Mouse (Mus musculus): ENCODE data around the gene Elp5. TPM values are rescaled to one million over a fixed set of nuclear protein-coding genes. Genes with fewer than 3 reads are reported as not detected.
"Not testable (repeated sequence)": the region's sequence is repeated elsewhere in the genome, so short reads cannot be mapped to it uniquely, and the experiment has no call there.

The Elp5 gene
- total RNA-seq, 2 experiments from 2014 or later, result 72.8 to 72.9 TPM

DNA sequence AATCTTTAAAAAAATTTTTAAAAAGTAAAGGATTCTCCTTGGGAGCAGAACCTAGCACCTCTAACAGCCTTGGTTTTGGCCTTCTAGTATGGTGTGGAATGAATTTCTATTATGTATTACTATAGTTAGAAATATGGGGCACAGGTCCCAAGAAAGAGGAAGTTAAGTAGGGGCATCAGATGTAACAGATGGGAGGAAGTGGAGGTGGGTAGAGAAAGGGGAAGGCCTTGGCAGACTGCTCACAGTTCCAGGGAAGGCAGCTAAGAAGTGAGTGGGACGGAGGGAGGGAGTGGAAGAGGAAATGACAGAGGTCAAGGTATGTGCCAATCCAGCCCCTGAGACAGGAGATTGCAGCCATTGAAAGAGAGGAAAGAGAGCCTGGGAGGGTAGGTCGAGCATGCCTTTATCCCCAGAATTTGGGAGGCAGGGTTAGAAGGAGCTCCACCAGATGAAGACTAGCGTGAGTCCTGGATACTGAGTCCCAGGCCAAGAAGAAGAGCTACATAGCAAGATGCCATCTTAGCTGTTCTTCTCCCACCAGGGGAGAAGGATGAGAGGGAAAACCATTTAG lies 51.3 kb downstream of the Elp5 start:
- no peak for TF ChIP-seq CTCF (conservative IDR thresholded peaks at IDR 0.05)
- no peak for DNase-seq (ENCODE audit: low spot score in 2 of 2)
- Histone ChIP-seq H3K27ac (no peak overlapping the region), H3K4me3 (no peak overlapping the region)

DNA sequence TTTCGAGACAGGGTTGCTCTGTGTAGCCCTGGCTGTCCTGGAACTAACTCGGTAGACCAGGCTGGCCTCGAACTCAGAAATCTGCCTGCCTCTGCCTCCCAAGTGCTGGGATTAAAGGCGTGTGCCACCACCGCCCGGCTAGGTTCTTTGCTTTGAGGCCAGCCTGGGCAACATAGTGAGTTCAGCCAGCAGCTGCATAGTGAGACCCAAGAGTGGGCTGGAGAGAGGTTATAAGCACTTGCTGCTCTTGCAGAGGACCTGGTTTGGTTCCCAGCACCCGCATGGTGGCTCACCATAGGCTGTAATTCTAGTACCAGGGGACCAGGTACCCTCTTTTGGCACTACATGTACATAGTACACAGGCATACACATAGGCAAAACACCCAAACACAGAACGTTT lies 52.1 kb downstream of the Elp5 start:
- H3K4me3 ChIP-seq; DNase-seq (ENCODE audit: low spot score in 2 of 2); H3K27ac ChIP-seq: not testable (repeated sequence)

DNA sequence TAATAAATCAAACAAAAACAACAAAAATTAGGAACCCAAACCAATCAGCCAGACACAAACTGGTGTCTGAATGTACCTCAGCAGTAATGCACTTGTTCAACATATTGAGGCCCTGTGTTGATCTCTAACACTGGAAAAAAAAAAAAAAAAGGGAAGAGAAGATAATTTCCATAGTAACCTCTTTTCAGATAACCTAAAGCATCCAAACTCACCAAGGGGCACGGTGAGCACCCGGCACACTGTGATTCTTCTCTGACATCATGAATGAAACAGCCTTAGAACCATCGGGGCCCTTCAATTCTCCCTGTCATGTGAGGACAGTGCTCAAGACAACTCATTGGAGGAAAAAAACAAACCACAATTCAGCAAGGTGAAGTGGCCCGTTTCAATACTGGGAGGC lies 52.6 kb downstream of the Elp5 start:
- H3K27ac ChIP-seq, result no peak overlapping the region
- TF ChIP-seq CTCF (conservative IDR thresholded peaks at IDR 0.05), result no peak
- no peak overlapping the region for H3K4me3 ChIP-seq
- no peak for DNase-seq (ENCODE audit: low spot score in 2 of 2)

DNA sequence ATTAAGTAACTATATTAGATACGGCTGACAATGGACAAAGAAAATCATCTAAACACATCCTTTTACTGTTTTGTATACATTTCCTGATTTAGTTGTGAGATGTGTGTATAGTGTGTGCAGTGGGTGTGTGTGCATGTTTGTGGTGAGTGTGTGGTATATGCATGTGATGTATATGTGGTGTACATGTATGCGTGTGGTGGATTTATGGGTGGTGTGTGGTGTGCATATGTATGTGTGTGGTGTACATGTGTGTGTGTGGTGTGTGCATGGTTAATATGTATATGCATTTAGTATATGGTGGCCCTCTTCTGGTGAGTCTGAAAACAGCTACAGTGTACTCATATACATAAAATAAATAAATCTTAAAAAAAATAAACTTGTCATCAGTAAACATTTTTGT lies 54.8 kb downstream of the Elp5 start:
- DNase-seq (ENCODE audit: low spot score in 2 of 2), result no peak
- H3K27ac ChIP-seq, result no peak overlapping the region
- TF ChIP-seq CTCF (conservative IDR thresholded peaks at IDR 0.05), result 0 out of 2 replicates have a peak, but pooled peaks have one; percentile 5
- no peak overlapping the region for H3K4me3 ChIP-seq

DNA sequence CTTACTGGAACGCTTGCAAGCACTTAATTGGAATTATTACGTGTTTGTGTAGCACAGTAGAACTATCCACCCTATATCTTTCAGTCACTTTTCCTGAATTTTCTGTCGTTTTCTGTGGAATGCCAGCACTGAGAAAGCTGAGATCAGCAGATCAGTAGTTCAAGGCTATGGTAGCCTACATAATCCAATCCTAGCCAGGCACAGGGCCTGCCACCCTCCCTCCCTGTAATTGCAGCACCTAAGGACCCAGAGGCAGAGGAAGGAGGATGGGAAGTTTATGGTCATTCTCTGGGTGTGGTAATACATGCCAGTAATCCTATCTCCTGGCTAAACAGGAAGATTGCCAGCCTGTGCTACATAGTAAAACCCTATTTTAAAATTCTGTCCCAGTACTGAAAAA lies 59.5 kb downstream of the Elp5 start:
- Histone ChIP-seq H3K4me3 (no peak overlapping the region), H3K27ac (no peak overlapping the region)
- no peak for TF ChIP-seq CTCF (conservative IDR thresholded peaks at IDR 0.05)
- no peak for DNase-seq (ENCODE audit: low spot score in 2 of 2)

DNA sequence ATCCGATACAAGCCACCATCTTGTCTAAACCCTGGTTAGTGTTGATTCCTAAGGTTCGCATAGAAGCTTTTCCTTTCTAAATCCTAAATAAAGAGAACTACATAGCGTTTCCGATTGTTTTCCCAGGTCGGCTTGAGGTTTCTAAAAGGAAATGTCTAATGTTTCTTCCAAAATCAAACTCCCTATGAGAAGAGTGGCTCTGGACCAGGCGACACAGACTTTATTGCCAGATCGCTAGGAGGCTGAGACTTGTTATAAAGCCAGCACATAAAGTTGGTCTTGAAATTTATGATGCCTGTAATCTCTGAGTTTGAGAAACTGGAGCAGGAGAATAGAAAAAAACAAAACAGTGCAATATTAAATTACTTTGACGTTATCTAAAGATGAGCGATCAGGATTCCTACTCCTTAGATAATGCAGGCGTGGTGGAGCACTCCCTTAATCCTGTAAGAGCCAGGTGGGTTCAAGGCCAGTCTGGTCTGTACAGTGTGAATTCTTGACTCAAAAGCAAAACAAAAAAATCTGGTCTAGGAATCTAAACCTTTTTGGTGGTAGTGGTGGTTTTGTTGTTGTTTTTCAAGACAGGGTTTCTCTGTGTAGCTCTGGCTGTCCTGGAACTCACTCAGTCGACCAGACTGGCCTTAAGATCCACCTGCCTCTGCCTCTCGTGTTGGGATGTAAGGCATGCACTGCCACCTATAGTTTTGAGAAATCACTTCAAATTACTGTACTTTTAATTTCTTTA lies 60.1 kb downstream of the Elp5 start:
- peak overlapping the region; percentile 96 for H3K27ac ChIP-seq
- DNase-seq (ENCODE audit: low spot score in 2 of 2), result no peak
- peak overlapping the region; percentile 81 for H3K4me3 ChIP-seq

DNA sequence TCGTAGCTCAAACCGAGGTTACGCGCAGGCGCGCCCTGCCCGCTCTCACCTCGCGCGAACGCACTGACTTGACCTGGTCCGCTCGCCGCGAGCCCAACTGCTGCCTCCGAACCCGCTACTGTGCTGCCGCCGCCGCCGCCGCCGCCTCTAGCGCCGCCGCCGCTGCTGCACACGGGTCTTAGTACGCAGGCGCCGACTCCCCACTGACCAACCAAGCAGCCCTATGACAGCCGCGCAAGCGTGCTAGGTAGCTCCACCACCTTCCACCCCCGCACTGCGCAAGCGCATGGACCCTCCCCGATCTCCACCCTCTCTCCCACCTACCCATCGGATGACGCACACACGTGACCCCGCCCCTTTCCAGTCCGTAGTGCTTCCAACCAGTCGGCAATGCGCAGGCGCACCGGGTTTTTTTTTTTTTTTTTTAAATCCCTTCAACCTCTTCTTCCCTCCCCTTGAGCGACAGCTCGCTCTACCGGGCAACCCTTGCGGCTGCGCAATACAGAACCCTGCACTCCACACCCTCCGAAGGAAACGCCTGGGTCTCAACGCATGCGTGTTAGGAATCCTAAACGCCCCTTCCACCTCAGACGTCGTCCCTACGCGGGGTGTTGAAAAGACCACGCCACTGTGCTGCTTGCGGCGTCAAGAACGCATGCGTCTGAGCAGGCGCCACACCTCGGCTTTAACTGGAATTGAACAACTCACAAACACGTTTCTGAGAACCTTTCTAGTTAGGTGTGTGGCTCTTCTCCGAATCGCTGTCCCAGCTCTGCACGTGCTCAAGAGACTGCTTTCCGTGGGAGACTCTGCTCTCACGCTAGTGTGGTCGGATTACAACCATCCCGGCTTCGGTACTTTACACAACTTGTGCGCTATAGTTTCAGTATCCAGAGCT lies 61.0 kb downstream of the Elp5 start, which contains the start of gene Eif5a:
Gene Eif5a, minus strand, starts transcription at position 845 of the 898 bp plus-strand sequence.
- TF ChIP-seq CTCF (conservative IDR thresholded peaks at IDR 0.05), result peak; percentile 81
- peak within 1 kb of the TSS; percentile 96 for H3K27ac ChIP-seq
- H3K4me3 ChIP-seq, result peak within 1 kb of the TSS; percentile 81
- peak; percentile 100 for DNase-seq (ENCODE audit: low spot score in 2 of 2)

More for the DNA sequence above, 60.1 kb downstream of the Elp5 start:
- TF ChIP-seq CTCF (conservative IDR thresholded peaks at IDR 0.05), result peak; percentile 21; the same call in 1 of the 2 replicates

DNA sequence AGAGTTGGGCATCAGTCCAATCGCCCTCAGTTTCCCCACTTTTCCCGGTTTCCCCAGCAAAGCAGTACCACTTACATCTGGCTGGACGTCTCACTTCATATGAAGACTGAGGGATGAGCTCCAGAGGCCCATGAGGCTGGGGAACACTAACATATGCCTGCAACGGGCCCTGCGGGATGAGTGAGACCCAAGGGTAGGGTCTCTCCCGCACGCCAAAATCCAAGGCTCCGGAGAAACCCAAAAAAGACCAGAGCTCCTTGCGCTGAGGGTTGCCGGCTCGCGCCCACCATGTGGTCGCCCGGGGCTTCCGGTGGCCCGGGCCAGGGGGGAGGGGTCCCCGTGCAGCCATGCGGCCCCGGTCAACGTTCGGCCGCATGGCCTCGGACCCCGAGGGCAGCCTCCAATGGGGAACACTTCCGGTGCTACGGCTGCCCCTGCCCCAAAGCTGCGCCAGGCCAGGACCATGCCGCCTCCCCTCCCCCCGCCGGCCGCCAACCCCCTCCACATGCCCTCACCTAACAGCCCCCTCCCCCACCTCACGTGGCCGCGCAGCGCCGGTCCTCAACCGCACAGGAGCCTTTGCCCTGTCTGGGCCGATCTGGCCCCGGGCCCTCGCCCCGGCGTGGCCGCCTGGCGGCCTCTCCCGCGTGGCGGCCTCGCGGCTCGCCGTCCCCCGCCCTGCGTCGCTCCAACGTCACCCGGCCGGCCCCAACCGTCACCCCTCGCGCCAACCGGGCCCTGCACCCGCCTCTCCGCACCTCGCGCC lies 61.9 kb downstream of the Elp5 start:
- TF ChIP-seq CTCF (conservative IDR thresholded peaks at IDR 0.05), result no peak
- no peak for DNase-seq (ENCODE audit: low spot score in 2 of 2)

DNA sequence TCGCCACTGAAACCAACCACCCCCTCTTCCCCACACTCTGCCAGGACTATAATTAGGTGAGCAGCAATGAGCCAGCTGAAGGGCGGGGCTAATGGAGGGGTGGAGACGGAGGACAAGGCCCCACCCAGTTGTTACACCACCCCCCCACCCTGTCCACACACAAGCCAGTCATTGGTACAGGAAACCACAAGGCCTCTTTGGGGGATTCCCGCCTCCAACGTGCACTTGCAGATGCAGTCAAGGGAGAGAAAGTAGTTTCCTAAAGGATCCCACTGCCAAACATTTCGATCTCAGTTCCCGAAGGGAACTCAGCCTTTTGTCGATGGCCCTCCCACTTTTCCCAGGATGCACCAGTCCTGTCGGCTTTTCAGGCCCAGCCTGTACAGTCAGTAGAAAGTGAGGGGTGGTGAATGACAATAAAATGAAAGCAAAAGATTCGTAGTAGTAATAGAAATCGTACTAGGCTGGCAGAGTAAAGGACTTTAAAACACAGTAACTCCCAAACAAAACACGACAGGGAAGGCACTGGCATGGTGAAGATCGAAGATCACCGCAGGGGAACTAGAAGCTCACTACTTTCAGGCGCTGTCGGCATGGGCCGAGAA lies 62.6 kb downstream of the Elp5 start:
- no peak for TF ChIP-seq CTCF (conservative IDR thresholded peaks at IDR 0.05)
- Histone ChIP-seq H3K4me3 (peak overlapping the region; percentile 59), H3K27ac (peak overlapping the region; percentile 95)
- peak; percentile 41 to 57 for DNase-seq (ENCODE audit: low spot score in 2 of 2)

More for the DNA sequence above, 61.9 kb downstream of the Elp5 start:
- peak overlapping the region; percentile 59 for H3K4me3 ChIP-seq
- peak overlapping the region; percentile 95 for H3K27ac ChIP-seq

DNA sequence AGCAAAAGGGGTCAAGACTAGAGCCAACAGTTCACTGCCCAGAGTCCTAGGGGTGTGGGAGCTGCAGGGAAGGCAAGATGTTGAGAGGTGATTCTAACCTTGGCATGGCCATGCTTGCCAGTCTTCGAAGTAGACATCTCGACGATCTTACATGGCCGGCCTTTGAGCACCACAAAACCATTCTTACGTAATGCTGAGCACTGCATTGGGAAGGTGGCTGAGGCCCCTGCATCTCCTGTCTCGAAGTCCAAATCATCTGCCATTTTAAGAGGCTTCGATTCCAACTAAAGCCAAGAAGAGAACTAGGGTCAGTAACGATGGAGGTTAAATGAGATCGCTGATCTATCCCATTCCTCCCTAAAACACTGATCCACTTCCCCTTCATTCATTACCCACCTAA lies 63.3 kb downstream of the Elp5 start:
- Histone ChIP-seq H3K4me3 (peak overlapping the region; percentile 59), H3K27ac (peak overlapping the region; percentile 95; the same call in 1 of the 2 replicates)
- TF ChIP-seq CTCF (conservative IDR thresholded peaks at IDR 0.05), result no peak
- DNase-seq (ENCODE audit: low spot score in 2 of 2), result no peak

Small RNAs within 50 kb of the gene (microRNA-seq; reads per million reads assigned to microRNA genes)
- gene Gm44349, result 0 reads per million in 2 experiments
- gene Mir324, result 7,740 to 8,001 reads per million in 2 experiments

Other genes starting within 250 kb of the Elp5 start
- gene Polr2a, start 223.9 kb downstream of the Elp5 start, total RNA-seq (2021), result 10 to 100 TPM; 64.6 to 65.4 TPM
- not detected for gene Slc35g3, start 220.5 kb downstream of the Elp5 start, total RNA-seq (2021)
- gene Zbtb4, start 216.6 kb downstream of the Elp5 start, total RNA-seq (2021), result 100 to 1,000 TPM; 122 to 133 TPM
- gene Chrnb1, start 186.6 kb downstream of the Elp5 start, total RNA-seq (2021), result 1 to 10 TPM; 1.1 to 1.3 TPM
- 10 to 100 TPM; 25.6 to 28.0 TPM for gene Fgf11, start 180.7 kb downstream of the Elp5 start, total RNA-seq (2021)
- gene Tmem102, start 176.9 kb downstream of the Elp5 start, total RNA-seq (2021), result not detected
- gene Gm39566, start 167.2 kb downstream of the Elp5 start, total RNA-seq (2021), result not detected
- gene Spem2, start 164.1 kb downstream of the Elp5 start, total RNA-seq (2021), result not detected
- under 1 TPM; 0.34 to 0.49 TPM for gene Spem1, start 160.3 kb downstream of the Elp5 start, total RNA-seq (2021)
- 100 to 1,000 TPM; 197 to 201 TPM for gene Nlgn2, start 144.7 kb downstream of the Elp5 start, total RNA-seq (2021)
- 100 to 1,000 TPM; 113 to 114 TPM for gene Tmem256, start 144.0 kb downstream of the Elp5 start, total RNA-seq (2021)
- gene Plscr3, start 136.1 kb downstream of the Elp5 start, total RNA-seq (2021), result 10 to 100 TPM; 17.1 to 19.8 TPM
- gene Tnk1, start 123.8 kb downstream of the Elp5 start, total RNA-seq (2021), result not detected
- gene Tmem95, start 104.5 kb downstream of the Elp5 start, total RNA-seq (2021), result not detected
- 1 to 10 TPM; 1.3 to 1.4 TPM for gene Kctd11, start 101.1 kb downstream of the Elp5 start, total RNA-seq (2021)
- not detected for gene Acap1, start 87.0 kb downstream of the Elp5 start, total RNA-seq (2021)
- gene 2810408A11Rik, start 81.5 kb downstream of the Elp5 start, total RNA-seq (2021), result 1 to 10 TPM in 1 of 2 experiments, under 1 TPM in 1; 0.64 to 1.0 TPM
- gene Neurl4, start 81.4 kb downstream of the Elp5 start, total RNA-seq (2021), result 100 to 1,000 TPM; 122 to 125 TPM
- gene Gps2, start 68.6 kb downstream of the Elp5 start, total RNA-seq (2021), result 10 to 100 TPM; 35.6 to 41.5 TPM
- 100 to 1,000 TPM; 413 to 441 TPM for gene Eif5a, start 60.6 kb downstream of the Elp5 start, total RNA-seq (2021)
- 10 to 100 TPM; 12.4 to 14.5 TPM for gene Ybx2, start 46.7 kb downstream of the Elp5 start, total RNA-seq (2021)
- gene Slc2a4, start 34.3 kb downstream of the Elp5 start, total RNA-seq (2021), result 1 to 10 TPM; 1.8 to 2.2 TPM
- not detected for gene Cldn7, start 17.7 kb downstream of the Elp5 start, total RNA-seq (2021)
- 100 to 1,000 TPM; 106 to 114 TPM for gene Ctdnep1, start 1.4 kb downstream of the Elp5 start, total RNA-seq (2021)
- gene Gabarap, start 8.6 kb upstream of the Elp5 start, total RNA-seq (2021), result 100 to 1,000 TPM; 216 to 229 TPM
- gene Phf23, start 13.3 kb upstream of the Elp5 start, total RNA-seq (2021), result 10 to 100 TPM; 40.5 to 42.6 TPM
- gene Dvl2, start 18.1 kb upstream of the Elp5 start, total RNA-seq (2021), result 10 to 100 TPM; 40.6 to 45.3 TPM
- gene Acadvl, start 32.9 kb upstream of the Elp5 start, total RNA-seq (2021), result 10 to 100 TPM; 54.9 to 63.7 TPM
- gene Dlg4, start 34.4 kb upstream of the Elp5 start, total RNA-seq (2021), result 100 to 1,000 TPM; 880 to 888 TPM
- gene Asgr1, start 71.6 kb upstream of the Elp5 start, total RNA-seq (2021), result 1 to 10 TPM in 1 of 2 experiments, under 1 TPM in 1; 0.52 to 1.7 TPM
- not detected for gene Asgr2, start 110.1 kb upstream of the Elp5 start, total RNA-seq (2021)
- gene Mgl2, start 147.8 kb upstream of the Elp5 start, total RNA-seq (2021), result under 1 TPM in 1 of 2 experiments, not detected in 1; 0.46 TPM
- gene Clec10a, start 173.7 kb upstream of the Elp5 start, total RNA-seq (2021), result 1 to 10 TPM in 1 of 2 experiments, under 1 TPM in 1; 0.67 to 1.5 TPM
- 10 to 100 TPM; 35.2 to 47.0 TPM for gene Slc16a11, start 230.2 kb upstream of the Elp5 start, total RNA-seq (2021)
- gene Slc16a13, start 238.5 kb upstream of the Elp5 start, total RNA-seq (2021), result 10 to 100 TPM in 1 of 2 experiments, 1 to 10 TPM in 1; 7.9 to 11.0 TPM
- 1 to 10 TPM in 1 of 2 experiments, under 1 TPM in 1; 0.83 to 1.4 TPM for gene Bcl6b, start 247.3 kb upstream of the Elp5 start, total RNA-seq (2021)